Mouse (Mus musculus) ES-E14 (cell line): ENCODE data around the gene Dennd1a. TPM values are rescaled to one million over a fixed set of nuclear protein-coding genes. Genes with fewer than 3 reads are reported as not detected.

Source experiments
- DNase-seq: peaks from one replicate; pipeline ENCODE4 v3.0.0-alpha.2; 2013; ENCODE audit warnings: low read depth, low spot score
- H3K27ac ChIP-seq: 2 replicates; pipeline ENCODE4 v1.5.1; 2012; ENCODE audit warnings: low read depth, mild to moderate bottlenecking, low read length, moderate library complexity, mixed read lengths; ENCODE audit not compliant: poor library complexity, insufficient read depth, severe bottlenecking
- H3K36me3 ChIP-seq: 2 replicates; pipeline ENCODE4 v1.6.1; 2012; ENCODE audit warnings: mild to moderate bottlenecking, low read length, moderate library complexity, mixed read lengths; ENCODE audit not compliant: control insufficient read depth, poor library complexity, insufficient read depth, severe bottlenecking
- H3K4me1 ChIP-seq, 2 experiments: fragments of 150-350 bp in 1 of 2; sonication (generic) in 1 of 2; 2 replicates each; pipeline ENCODE4 v1.6.1; 2012; ENCODE audit warnings: low read length in 2 of 2, mild to moderate bottlenecking in 1 of 2, mixed read lengths in 1 of 2; ENCODE audit not compliant: control insufficient read depth in 2 of 2, insufficient read depth in 2 of 2, poor library complexity in 1 of 2
- H3K4me3 ChIP-seq, 2 experiments: fragments of 150-350 bp in 1 of 2; sonication (generic) in 1 of 2; 2 replicates each; pipeline ENCODE4 v1.5.1; 2012; ENCODE audit warnings: low read length in 2 of 2, low read depth in 1 of 2, mild to moderate bottlenecking in 1 of 2, mixed read lengths in 1 of 2; ENCODE audit not compliant: insufficient read depth in 1 of 2, poor library complexity in 1 of 2, severe bottlenecking in 1 of 2
- H3K9ac ChIP-seq: 2 replicates; pipeline ENCODE4 v1.6.1; 2012; ENCODE audit warnings: low read depth, mild to moderate bottlenecking, low read length, mixed read lengths; ENCODE audit not compliant: poor library complexity, insufficient read depth, severe bottlenecking
- H3K9me3 ChIP-seq: fragments of 150-350 bp; sonication (generic); 2 replicates; pipeline ENCODE4 v1.6.1; 2012; ENCODE audit warnings: low read depth, mild to moderate bottlenecking, low read length; ENCODE audit not compliant: control insufficient read depth, insufficient read depth
- CHD2 ChIP-seq: IDR thresholded peaks from 2 replicates; pipeline ENCODE4 v1.6.1; 2014; ENCODE audit warnings: mild to moderate bottlenecking, low read depth, low read length, inconsistent platforms
- HCFC1 ChIP-seq: IDR thresholded peaks from 2 replicates; pipeline ENCODE4 v1.6.1; 2012; ENCODE audit warnings: low read length, inconsistent platforms, borderline replicate concordance; ENCODE audit not compliant: insufficient read depth
- MAFK ChIP-seq: IDR thresholded peaks from 2 replicates; pipeline ENCODE4 v1.6.1; 2014; ENCODE audit warnings: mild to moderate bottlenecking, low read depth, low read length, inconsistent platforms; ENCODE audit not compliant: insufficient read depth
- ZC3H11A ChIP-seq: IDR thresholded peaks from 2 replicates; pipeline ENCODE4 v1.6.1; 2012; ENCODE audit warnings: low read depth, mild to moderate bottlenecking, inconsistent platforms, low read length, borderline replicate concordance
- ZNF384 ChIP-seq: IDR thresholded peaks from 2 replicates; pipeline ENCODE4 v1.6.1; 2012; ENCODE audit warnings: low read depth, low read length, inconsistent platforms
- in situ Hi-C, 2 experiments: fragments of 600-800 bp; cut with MboI; formaldehyde crosslinking; loops; one replicate each; pipeline ENCODE4 v1.15.1; 2025; ENCODE audit warnings: low sequenced_read_pairs in 2 of 2, inconsistent platforms in 1 of 2; ENCODE audit not compliant: unreplicated experiment in 2 of 2
- total RNA-seq: library from RNA; depleted of rRNA; stranded (reverse); fragments of 300-350 nt; gene quantifications from 2 replicates; pipeline ENCODE4 v1.2.3, GENCODE M21; 2012

Dennd1a gene
- total RNA-seq, 1 experiment = 6.5 TPM

DNA sequence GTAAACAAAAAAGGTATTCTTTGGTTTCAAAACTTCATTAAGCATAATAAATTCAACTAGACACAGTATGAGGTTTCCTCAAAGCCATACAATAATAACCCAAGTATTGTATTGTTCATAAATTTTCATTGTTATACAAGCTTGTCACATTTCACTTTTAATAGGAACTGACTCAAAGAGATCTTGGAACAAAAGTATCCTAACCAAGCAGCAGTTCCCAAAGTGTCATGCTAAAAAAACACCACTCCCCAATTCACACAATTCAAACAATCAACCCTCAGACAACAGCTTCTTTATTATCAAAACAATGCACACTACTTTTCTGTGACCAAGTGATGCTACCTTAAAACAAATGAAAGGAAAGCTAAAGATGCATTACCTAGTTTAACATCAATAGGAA is 111.9 kb downstream of the Dennd1a start:
- Histone ChIP-seq H3K27ac (no peak overlapping the region), H3K9ac (no peak overlapping the region), H3K9me3 (no peaks in the 10 kb centered on the region), H3K4me3 (no peak overlapping the region), H3K4me1 (no peaks in the 10 kb centered on the region), H3K36me3 (no peaks in the 10 kb centered on the region)
- in situ Hi-C loops = no loop called here
- TF ChIP-seq ZNF384 = no peak
- TF ChIP-seq HCFC1 = no peak
- no peak for TF ChIP-seq MAFK
- no peak for TF ChIP-seq ZC3H11A
- no peak for DNase-seq

DNA sequence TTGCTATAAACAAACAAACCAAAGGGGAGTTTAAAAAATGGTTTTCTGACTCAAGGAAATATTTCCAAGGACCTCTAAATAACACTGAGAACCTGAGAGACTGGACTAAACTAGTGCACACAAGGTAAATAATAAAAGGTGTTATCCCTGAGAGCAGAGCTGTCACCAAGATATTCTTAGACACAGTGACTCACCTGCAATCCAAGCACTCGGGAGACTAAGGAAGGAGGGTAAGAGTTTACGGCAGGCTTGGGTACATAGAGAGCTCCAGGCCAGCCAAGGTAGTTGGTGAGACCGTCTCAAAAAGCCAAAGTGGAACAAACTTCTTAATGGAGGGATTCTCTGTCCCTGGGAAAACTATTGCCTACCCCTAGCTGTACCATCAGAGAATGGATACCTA is 118.6 kb downstream of the Dennd1a start:
- H3K27ac ChIP-seq = no peak overlapping the region
- DNase-seq = no peak
- in situ Hi-C loops = no loop called here
- no peaks in the 10 kb centered on the region for H3K9me3 ChIP-seq
- H3K9ac ChIP-seq = no peak overlapping the region
- no peak for TF ChIP-seq ZC3H11A
- TF ChIP-seq ZNF384 = no peak
- no peak overlapping the region for H3K4me3 ChIP-seq
- H3K36me3 ChIP-seq = no peaks in the 10 kb centered on the region
- no peaks in the 10 kb centered on the region for H3K4me1 ChIP-seq

DNA sequence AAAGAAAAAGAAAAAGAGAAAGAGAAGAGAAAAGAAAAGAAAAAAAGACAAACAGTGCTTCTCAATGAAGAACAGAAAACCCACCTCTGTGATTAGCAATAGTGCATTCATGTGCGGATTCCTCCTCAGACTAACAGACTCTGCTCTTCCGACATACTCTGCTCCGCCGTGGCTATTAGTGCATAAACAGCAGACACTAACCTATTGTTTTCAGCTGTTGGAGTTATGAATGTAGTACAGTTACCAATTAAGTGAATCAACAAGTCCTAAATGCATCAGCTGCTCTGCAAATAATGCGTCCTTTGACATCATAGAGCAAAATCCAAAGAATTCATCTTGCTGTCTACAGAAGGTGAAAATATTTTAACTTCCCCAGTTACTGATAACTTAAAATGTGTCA is 121.2 kb downstream of the Dennd1a start:
- Histone ChIP-seq H3K9me3 (no peaks in the 10 kb centered on the region), H3K27ac (no peak overlapping the region), H3K4me1 (no peaks in the 10 kb centered on the region), H3K36me3 (no peaks in the 10 kb centered on the region), H3K9ac (no peak overlapping the region), H3K4me3 (no peak overlapping the region)
- in situ Hi-C loops = no loop called here
- TF ChIP-seq ZC3H11A (no peak), ZNF384 (no peak), CHD2 (no peak), HCFC1 (no peak), MAFK (no peak)
- DNase-seq = no peak

DNA sequence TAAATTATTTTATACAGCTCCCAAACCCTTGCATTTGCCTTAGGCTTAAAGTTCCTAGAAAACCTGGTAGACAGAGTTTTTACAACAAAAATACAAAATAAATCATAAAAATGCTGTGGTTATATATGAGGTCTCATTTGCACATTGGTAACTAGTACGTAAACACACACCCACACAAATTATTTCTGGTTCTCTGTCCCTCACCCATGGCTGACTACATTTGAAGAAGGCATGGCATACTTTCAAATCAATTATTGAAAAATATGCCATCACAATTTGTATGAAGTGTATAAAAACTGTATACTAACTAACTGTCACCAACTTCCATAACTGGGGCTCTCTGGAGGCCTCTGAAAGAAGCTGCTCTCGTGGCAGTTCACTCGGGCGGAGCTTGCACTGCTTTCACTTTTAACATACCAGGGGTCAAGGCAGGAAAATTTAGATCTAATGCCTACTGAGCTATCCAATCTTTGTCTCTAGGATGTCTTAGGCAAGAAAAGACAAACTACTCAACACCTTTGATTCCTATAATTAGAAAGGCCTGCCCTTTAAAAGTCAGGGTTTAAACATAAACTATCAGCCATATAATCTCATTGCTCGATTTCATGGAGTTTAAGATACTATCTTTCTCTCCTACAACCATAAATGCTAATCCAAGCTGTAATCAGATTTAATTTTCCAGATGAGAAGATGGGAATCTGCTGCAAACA is 122.7 kb downstream of the Dennd1a start:
- in situ Hi-C loops = no loop called here
- H3K9me3 ChIP-seq = no peaks in the 10 kb centered on the region
- no peak for DNase-seq
- no peak overlapping the region for H3K9ac ChIP-seq
- no peaks in the 10 kb centered on the region for H3K4me1 ChIP-seq
- no peak for TF ChIP-seq HCFC1
- no peak for TF ChIP-seq MAFK
- TF ChIP-seq ZNF384 = no peak
- TF ChIP-seq CHD2 = no peak
- no peak for TF ChIP-seq ZC3H11A
- no peaks in the 10 kb centered on the region for H3K36me3 ChIP-seq
- H3K27ac ChIP-seq = no peak overlapping the region
- no peak overlapping the region for H3K4me3 ChIP-seq

DNA sequence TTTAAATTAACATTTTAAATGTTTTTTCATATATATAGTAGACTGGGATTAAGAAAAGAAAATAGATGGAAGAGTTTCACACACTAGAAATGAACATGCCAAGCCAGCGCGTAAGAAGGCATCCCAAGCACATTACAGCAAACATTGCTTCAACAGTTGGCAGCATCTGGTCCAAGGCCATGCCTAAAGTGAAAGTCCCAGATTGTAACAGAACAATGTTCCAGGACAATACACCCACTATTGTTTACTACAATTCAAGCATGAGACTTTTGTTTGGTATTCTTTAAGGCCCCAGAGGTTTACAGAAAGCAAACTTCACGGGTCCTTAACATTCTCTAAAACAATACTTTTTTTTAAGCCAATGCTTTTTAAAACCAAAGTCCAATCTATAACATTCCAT is 124.7 kb downstream of the Dennd1a start:
- Histone ChIP-seq H3K36me3 (no peaks in the 10 kb centered on the region), H3K27ac (no peak overlapping the region), H3K4me1 (no peaks in the 10 kb centered on the region), H3K4me3 (no peak overlapping the region), H3K9ac (no peak overlapping the region), H3K9me3 (no peaks in the 10 kb centered on the region)
- DNase-seq = no peak
- no peak for TF ChIP-seq HCFC1
- in situ Hi-C loops = no loop called here
